Mouse (Mus musculus) lung, embryonic 16.5 days (tissue): Measurements from ENCODE around the gene Rragd. TPM values are rescaled to one million over a fixed set of nuclear protein-coding genes. Genes with fewer than 3 reads are reported as not detected.

Source experiments
- ATAC-seq: fragments of 200-750 bp; cut with Nextera tagmentation; 2 replicates; pipeline ENCODE4 v1.8.0; 2017; ENCODE audit warnings: low read depth, mild to moderate bottlenecking, moderate library complexity
- H3K27ac ChIP-seq: fragments of 300-500 bp; sonication (generic); 2 replicates; pipeline ENCODE4 v1.5.1; 2014; ENCODE audit warnings: mild to moderate bottlenecking, control low read depth, low read length
- H3K27me3 ChIP-seq: fragments of 300-500 bp; sonication (generic); 2 replicates; pipeline ENCODE4 v1.6.1; 2014; ENCODE audit warnings: low read depth, low read length, mixed read lengths; ENCODE audit not compliant: control insufficient read depth, insufficient read depth
- H3K36me3 ChIP-seq: fragments of 300-500 bp; sonication (generic); 2 replicates; pipeline ENCODE4 v1.6.1; 2014; ENCODE audit warnings: low read length; ENCODE audit not compliant: control insufficient read depth, insufficient read depth
- H3K4me1 ChIP-seq: fragments of 300-500 bp; sonication (generic); replicated peaks from 2 replicates; pipeline ENCODE4 v1.6.1; 2014; ENCODE audit warnings: low read length, mixed read lengths; ENCODE audit not compliant: control insufficient read depth, insufficient read depth
- H3K4me2 ChIP-seq: fragments of 300-500 bp; sonication (generic); 2 replicates; pipeline ENCODE4 v1.6.1; 2014; ENCODE audit warnings: low read depth, low read length, control low read depth
- H3K4me3 ChIP-seq: fragments of 300-500 bp; sonication (generic); 2 replicates; pipeline ENCODE4 v1.5.1; 2014; ENCODE audit warnings: mild to moderate bottlenecking, low read length, control low read depth
- H3K9ac ChIP-seq: fragments of 300-500 bp; sonication (generic); 2 replicates; pipeline ENCODE4 v1.6.1; 2014; ENCODE audit warnings: low read length, control low read depth
- H3K9me3 ChIP-seq: fragments of 300-500 bp; sonication (generic); 2 replicates; pipeline ENCODE4 v1.6.1; 2016; ENCODE audit warnings: low read length; ENCODE audit not compliant: control insufficient read depth
- WGBS: fragments of 180-500 bp; shearing (Covaris S2); extraction: QIAGEN DNeasy Blood & Tissue Kit; methylation state at CpG from one replicate; pipeline ENCODE4 v1.1.7; 2014; 5-methylcytosine and 5-hydroxymethylcytosine counted together
- polyA plus RNA-seq: library from polyadenylated mRNA; unstranded; fragments of >200 nt; fragmentation: Nextera tagmentation; extraction: Ambion mirVana; gene quantifications from 2 replicates; pipeline ENCODE4 v1.2.1, GENCODE M21; 2015

Gene Rragd
- polyA plus RNA-seq, 1 experiment from 2014 or later, result 2.9 TPM

- WGBS, result under 1% methylated on average over 71 of the region's 94 CpGs
These were observed 629 bp downstream of the Rragd start for GRCm38 (mm10) chr4:32983176-32984155.

GRCm38 (mm10) chr4:32984242-32984641 is 1.4 kb downstream of the Rragd start:
- WGBS, result 3% methylated on average over 13 of the region's 13 CpGs
- Histone ChIP-seq H3K4me1 (no peaks in the 10 kb centered on the region), H3K27ac (no peak overlapping the region), H3K4me2 (peak overlapping the region; percentile 99), H3K36me3 (no peaks in the 10 kb centered on the region), H3K4me3 (peak overlapping the region; percentile 71), H3K9me3 (0 out of 2 replicates have a peak, but pooled peaks cover 2% of the 10 kb centered on the region), H3K9ac (peak overlapping the region; percentile 69; the same call in 1 of the 2 replicates), H3K27me3 (peaks cover 13% of the 10 kb centered on the region)
- no peak for ATAC-seq

More at GRCm38 (mm10) chr4:32983176-32984155, 629 bp downstream of the Rragd start:
- H3K9me3 ChIP-seq, result 0 out of 2 replicates have a peak, but pooled peaks cover 2% of the 10 kb centered on the region
- H3K36me3 ChIP-seq, result no peaks in the 10 kb centered on the region
- H3K9ac ChIP-seq, result peak overlapping the region; percentile 69
- H3K4me1 ChIP-seq, result no peaks in the 10 kb centered on the region
- H3K4me3 ChIP-seq, result peak overlapping the region; percentile 71
- peak overlapping the region; percentile 99 for H3K4me2 ChIP-seq
- no peak overlapping the region for H3K27ac ChIP-seq
- H3K27me3 ChIP-seq, result peaks cover 13% of the 10 kb centered on the region
- ATAC-seq, result peak; percentile 69

- no peak overlapping the region for H3K9ac ChIP-seq
- H3K9me3 ChIP-seq, result 0 out of 2 replicates have a peak, but pooled peaks cover 2% of the 10 kb centered on the region
- no peak overlapping the region for H3K27ac ChIP-seq
- H3K4me3 ChIP-seq, result no peak overlapping the region; the same call in 1 of the 2 replicates
- no peaks in the 10 kb centered on the region for H3K36me3 ChIP-seq
- WGBS, result 25% methylated on average over 13 of the region's 13 CpGs
- H3K4me1 ChIP-seq, result no peaks in the 10 kb centered on the region
- H3K4me2 ChIP-seq, result peak overlapping the region; percentile 99; the same call in 1 of the 2 replicates
- peaks cover 13% of the 10 kb centered on the region for H3K27me3 ChIP-seq
- ATAC-seq, result no peak
These were observed 2.2 kb downstream of the Rragd start for GRCm38 (mm10) chr4:32984801-32985675.

- Histone ChIP-seq H3K27ac (no peak overlapping the region), H3K27me3 (peaks cover 13% of the 10 kb centered on the region), H3K36me3 (no peaks in the 10 kb centered on the region), H3K9me3 (0 out of 2 replicates have a peak, but pooled peaks cover 2% of the 10 kb centered on the region), H3K4me1 (no peaks in the 10 kb centered on the region), H3K4me3 (no peak overlapping the region), H3K9ac (no peak overlapping the region), H3K4me2 (no peak overlapping the region)
- WGBS, result 20% methylated on average over 3 of the region's 3 CpGs
- no peak for ATAC-seq
These were observed 2.8 kb downstream of the Rragd start for GRCm38 (mm10) chr4:32985684-32986083.

GRCm38 (mm10) chr4:32987006-32987405 is 4.2 kb downstream of the Rragd start:
- H3K4me2 ChIP-seq, result no peak overlapping the region
- no peaks in the 10 kb centered on the region for H3K4me1 ChIP-seq
- no peak overlapping the region for H3K9ac ChIP-seq
- no peak overlapping the region for H3K27ac ChIP-seq
- H3K36me3 ChIP-seq, result no peaks in the 10 kb centered on the region
- WGBS, result 53% methylated on average over 3 of the region's 3 CpGs
- H3K9me3 ChIP-seq, result 0 out of 2 replicates have a peak, but pooled peaks cover 2% of the 10 kb centered on the region
- no peak overlapping the region for H3K4me3 ChIP-seq
- ATAC-seq, result no peak
- peaks cover 11% of the 10 kb centered on the region for H3K27me3 ChIP-seq

DNA sequence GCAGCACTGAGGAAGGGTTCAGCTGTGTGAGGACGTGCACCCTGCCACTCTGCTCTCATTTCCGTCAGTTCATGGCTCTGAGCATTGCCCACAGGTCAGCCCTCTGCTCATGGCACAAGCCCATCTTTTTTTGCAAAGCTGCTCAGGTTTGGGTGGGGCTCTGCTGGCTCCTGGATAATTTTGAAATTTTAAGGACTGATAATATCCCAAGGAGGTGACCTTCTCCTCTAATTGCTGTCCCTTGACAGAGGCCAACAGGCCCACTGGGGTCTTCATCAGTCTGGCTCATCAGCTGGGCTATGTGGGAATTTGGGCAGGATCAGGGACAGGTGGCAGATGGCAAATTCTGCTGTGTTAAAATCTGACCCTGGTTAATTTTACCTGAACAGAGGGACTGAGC is 6.5 kb downstream of the Rragd start:
- Histone ChIP-seq H3K4me3 (no peak overlapping the region), H3K27ac (no peak overlapping the region), H3K27me3 (peaks cover 8% of the 10 kb centered on the region), H3K4me2 (no peak overlapping the region), H3K9ac (no peak overlapping the region), H3K4me1 (no peaks in the 10 kb centered on the region), H3K9me3 (0 out of 2 replicates have a peak, but pooled peaks cover 4% of the 10 kb centered on the region), H3K36me3 (no peaks in the 10 kb centered on the region)
- no peak for ATAC-seq
- 73% methylated on average over 2 of the region's 2 CpGs for WGBS

GRCm38 (mm10) chr4:32994168-32994567 is 11.3 kb downstream of the Rragd start:
- H3K4me3 ChIP-seq, result no peak overlapping the region
- no peak overlapping the region for H3K4me2 ChIP-seq
- 69% methylated on average over 3 of the region's 3 CpGs for WGBS
- no peaks in the 10 kb centered on the region for H3K27me3 ChIP-seq
- H3K4me1 ChIP-seq, result no peaks in the 10 kb centered on the region
- no peaks in the 10 kb centered on the region for H3K36me3 ChIP-seq
- no peak overlapping the region for H3K27ac ChIP-seq
- H3K9ac ChIP-seq, result no peak overlapping the region
- H3K9me3 ChIP-seq, result 0 out of 2 replicates have a peak, but pooled peaks cover 2% of the 10 kb centered on the region
- ATAC-seq, result no peak

GRCm38 (mm10) chr4:32996083-32996482 is 13.2 kb downstream of the Rragd start:
- no peaks in the 10 kb centered on the region for H3K36me3 ChIP-seq
- 91% methylated on average over 5 of the region's 5 CpGs for WGBS
- H3K4me2 ChIP-seq, result no peak overlapping the region
- H3K27ac ChIP-seq, result no peak overlapping the region
- H3K9ac ChIP-seq, result no peak overlapping the region
- H3K27me3 ChIP-seq, result no peaks in the 10 kb centered on the region
- no peak for ATAC-seq
- H3K9me3 ChIP-seq, result 0 out of 2 replicates have a peak, but pooled peaks cover 2% of the 10 kb centered on the region
- H3K4me1 ChIP-seq, result no peaks in the 10 kb centered on the region
- no peak overlapping the region for H3K4me3 ChIP-seq
